In genomic region chr5:34899787-34900469, GRCm38 (mm10) we compare ENCODE assay signal across 14 mouse cellular contexts.
"Had no signal": no experiment of that assay in that cellular context is flagged by ENCODE, and none has a peak within 500 bp of the region (broad histone marks: within the 10 kb centered on the region; RNA-seq: fewer than 3 reads in every experiment).

No protein-coding gene starts in this region.

- H3K4me3 ChIP-seq: limb, embryonic 12.5 days; limb, embryonic 15.5 days; liver, embryonic 13.5 days; neural tube, embryonic 12.5 days; neural tube, embryonic 15.5 days had no signal

- H3K27ac ChIP-seq: kidney, postnatal 0 days; limb, embryonic 12.5 days; limb, embryonic 15.5 days; neural tube, embryonic 12.5 days; neural tube, embryonic 15.5 days had no signal

- H3K4me1 ChIP-seq: limb, embryonic 12.5 days; limb, embryonic 15.5 days; neural tube, embryonic 12.5 days; neural tube, embryonic 15.5 days had no signal

- ATAC-seq: intestine, postnatal 0 days had no signal

- H3K27me3 ChIP-seq: limb, embryonic 12.5 days; limb, embryonic 15.5 days; liver, embryonic 13.5 days; neural tube, embryonic 12.5 days; neural tube, embryonic 15.5 days had no signal

- H3K9ac ChIP-seq: limb, embryonic 12.5 days; limb, embryonic 15.5 days; liver, embryonic 13.5 days; neural tube, embryonic 12.5 days; neural tube, embryonic 15.5 days had no signal

- H3K9me3 ChIP-seq: limb, embryonic 12.5 days; limb, embryonic 15.5 days; liver, embryonic 13.5 days; neural tube, embryonic 12.5 days; neural tube, embryonic 15.5 days had no signal

- H3K4me2 ChIP-seq: limb, embryonic 12.5 days; limb, embryonic 15.5 days; liver, embryonic 13.5 days; neural tube, embryonic 12.5 days; neural tube, embryonic 15.5 days had no signal

- DNase-seq: kidney, adult 2 months; left cerebral cortex, postnatal 4 days; liver, embryonic 13.5 days; lung, adult 2 months; lung, postnatal 14 days; lung, postnatal 4 days; right cerebral cortex, postnatal 25 days; thymus, postnatal 25 days had no signal
